Mouse (Mus musculus) lung, adult 2 months (tissue): ENCODE measurements at regions not wholly inside any gene's neighbourhood (a gene's known extent, or its start where the extent isn't known, plus 50 kb on each side); places are given as distances from the start of the nearest gene placed in this dataset.

ENCODE experiments used
- CTCF ChIP-seq: fragments of 200-500 bp; IDR thresholded peaks from 2 replicates; pipeline ENCODE4 v1.5.1; 2011; ENCODE audit warnings: mild to moderate bottlenecking, low read length, control low read depth; ENCODE audit not compliant: insufficient read depth
- POLR2A ChIP-seq: fragments of 200-500 bp; IDR thresholded peaks from 2 replicates; pipeline ENCODE4 v1.6.1; 2011; ENCODE audit warnings: low read depth, mild to moderate bottlenecking, control low read depth, low read length, borderline replicate concordance; ENCODE audit errors: extremely low read depth

DNA sequence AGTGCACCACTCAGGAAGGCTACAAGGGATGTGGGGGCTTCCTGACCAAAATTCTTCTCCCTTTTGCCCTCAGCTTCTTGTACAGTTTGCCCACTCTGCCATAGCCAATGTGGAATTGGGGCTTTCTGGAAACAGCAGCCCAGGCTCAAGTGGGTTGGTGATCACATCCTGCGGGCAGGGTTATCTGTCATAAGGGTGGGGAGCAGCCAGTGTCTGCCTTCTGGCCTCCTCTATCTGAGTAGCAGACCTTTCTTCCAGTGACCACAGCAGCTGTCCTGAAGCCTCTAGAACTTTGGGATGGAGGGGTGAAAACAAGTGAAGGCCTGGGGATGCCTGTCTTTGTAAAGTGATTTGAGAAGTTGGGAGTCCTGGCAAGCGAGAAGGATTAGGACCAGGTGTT lies 228.2 kb downstream of the Bcl11a start:
- TF ChIP-seq CTCF (no peak), POLR2A (no peak)
